Mouse (Mus musculus) liver, postnatal 0 days (tissue): ENCODE measurements around the gene Sh3glb1.

Experiments used
- CTCF ChIP-seq: sonication (generic); IDR thresholded peaks from 2 replicates; pipeline ENCODE4 v1.5.1; 2016; ENCODE audit warnings: antibody characterized with exemption, low read depth
- EP300 ChIP-seq: IDR thresholded peaks from 2 replicates; pipeline ENCODE4 v1.6.1; 2016; ENCODE audit warnings: antibody characterized with exemption, low read depth, mild to moderate bottlenecking

- no peak for TF ChIP-seq CTCF
- TF ChIP-seq EP300 = no peak
Measured at GRCm38 (mm10) chr3:144668949-144669348, 51.2 kb downstream of the Sh3glb1 start.
